8 mouse cellular contexts compared by ENCODE assay signal in genomic region chr9:83726979-83727378, GRCm38 (mm10).
A peak's percentile ranks its signal among the peaks of the same experiment; 100 is the strongest.
DNase-seq lines count a peak whose midpoint lies in the region; ATAC-seq and TF ChIP-seq lines count a peak whose summit lies in the region.

No protein-coding gene starts in this region.

- peak overlapping the region; percentile 18; the same call in 1 of the 2 replicates for H3K9ac ChIP-seq in embryonic facial prominence, embryonic 11.5 days (replicated peaks; ENCODE audit: low read length)
- H3K9ac ChIP-seq in hindbrain, embryonic 15.5 days = no peak overlapping the region; the same call in 1 of the 2 replicates
- H3K9ac ChIP-seq in midbrain, embryonic 16.5 days (ENCODE audit: low read depth, low read length) = no peak overlapping the region

- H3K27me3 ChIP-seq in kidney, adult 2 months (replicated peaks; ENCODE audit: control insufficient read depth, insufficient read depth, low read length) = no peaks in the 10 kb centered on the region
- H3K27me3 ChIP-seq in embryonic facial prominence, embryonic 11.5 days (ENCODE audit: control insufficient read depth, insufficient read depth, low read length) = no peaks in the 10 kb centered on the region
- H3K27me3 ChIP-seq in hindbrain, embryonic 15.5 days = no peaks in the 10 kb centered on the region
- H3K27me3 ChIP-seq in midbrain, embryonic 16.5 days (ENCODE audit: control insufficient read depth, insufficient read depth, low read depth, low read length) = no peaks in the 10 kb centered on the region

- H3K27ac ChIP-seq in kidney, adult 2 months (ENCODE audit: insufficient read depth, low read depth, low read length) = peak overlapping the region; percentile 55; the same call in 1 of the 2 replicates
- H3K27ac ChIP-seq in embryonic facial prominence, embryonic 11.5 days (replicated peaks; ENCODE audit: low read depth, low read length) = no peak overlapping the region
- H3K27ac ChIP-seq in hindbrain, embryonic 15.5 days (replicated peaks) = no peak overlapping the region
- H3K27ac ChIP-seq in midbrain, embryonic 16.5 days (ENCODE audit: low read length) = no peak overlapping the region

- intact Hi-C loops in left cerebral cortex, postnatal 10 days (cut with DNase I) = no loop called here

- no peaks in the 10 kb centered on the region for H3K9me3 ChIP-seq in embryonic facial prominence, embryonic 11.5 days (replicated peaks; ENCODE audit: control insufficient read depth, low read length)
- H3K9me3 ChIP-seq in hindbrain, embryonic 15.5 days = no peaks in the 10 kb centered on the region
- H3K9me3 ChIP-seq in midbrain, embryonic 16.5 days (replicated peaks; ENCODE audit: control insufficient read depth, low read length, poor library complexity, severe bottlenecking) = no peaks in the 10 kb centered on the region

- ATAC-seq in embryonic facial prominence, embryonic 11.5 days (replicated peaks; ENCODE audit: insufficient number of reproducible peaks, low FRiP score, low TSS enrichment, low read depth) = no peak
- ATAC-seq in hindbrain, embryonic 15.5 days (ENCODE audit: low FRiP score, low read depth) = no peak
- ATAC-seq in midbrain, embryonic 16.5 days = peak; percentile 19; the same call in 1 of the 2 replicates

- no peak for TF ChIP-seq POLR2A in kidney, adult 2 months (IDR thresholded peaks at IDR 0.05; ENCODE audit: low read depth, low read length)

- no peaks in the 10 kb centered on the region for H3K36me3 ChIP-seq in kidney, adult 2 months (ENCODE audit: control insufficient read depth, insufficient read depth, low read length)
- H3K36me3 ChIP-seq in embryonic facial prominence, embryonic 11.5 days (replicated peaks; ENCODE audit: control insufficient read depth, insufficient read depth, low read depth, low read length) = no peaks in the 10 kb centered on the region
- no peaks in the 10 kb centered on the region for H3K36me3 ChIP-seq in hindbrain, embryonic 15.5 days
- H3K36me3 ChIP-seq in midbrain, embryonic 16.5 days (ENCODE audit: control insufficient read depth, insufficient read depth, low read length) = no peaks in the 10 kb centered on the region

- 50% methylated on average over 16 of the region's 16 CpGs for WGBS in kidney, adult 2 months
- 46% methylated on average over 16 of the region's 16 CpGs for WGBS in embryonic facial prominence, embryonic 11.5 days
- WGBS in hindbrain, embryonic 15.5 days = 54% methylated on average over 16 of the region's 16 CpGs
- WGBS in midbrain, embryonic 16.5 days = 53% methylated on average over 16 of the region's 16 CpGs

- peak overlapping the region; percentile 24 for H3K4me2 ChIP-seq in embryonic facial prominence, embryonic 11.5 days (ENCODE audit: low read depth, low read length)
- peak overlapping the region; percentile 59 for H3K4me2 ChIP-seq in hindbrain, embryonic 15.5 days
- H3K4me2 ChIP-seq in midbrain, embryonic 16.5 days (ENCODE audit: low read length) = peak overlapping the region; percentile 59

- no peak for DNase-seq in kidney, adult 2 months
- DNase-seq in kidney, postnatal 25 days = no peak
- DNase-seq in embryonic facial prominence, embryonic 11.5 days (ENCODE audit: low spot score) = no peak
- DNase-seq in left cerebral cortex, postnatal 10 days (ENCODE audit: extremely low spot score in 1 of 2, low spot score in 2 of 2) = no peak
- DNase-seq in right cerebral cortex, postnatal 14 days = no peak
- no peak for DNase-seq in ovary, adult 18-20 months (ENCODE audit: low spot score)

- H3K4me1 ChIP-seq in kidney, adult 2 months (ENCODE audit: control insufficient read depth, insufficient read depth, low read length) = peaks cover 5% of the 10 kb centered on the region; the same call in 1 of the 2 replicates
- H3K4me1 ChIP-seq in embryonic facial prominence, embryonic 11.5 days (ENCODE audit: control insufficient read depth, insufficient read depth, low read length) = no peaks in the 10 kb centered on the region
- H3K4me1 ChIP-seq in hindbrain, embryonic 15.5 days (replicated peaks) = peaks cover 12% of the 10 kb centered on the region
- H3K4me1 ChIP-seq in midbrain, embryonic 16.5 days (ENCODE audit: control insufficient read depth, insufficient read depth, low read length) = no peaks in the 10 kb centered on the region; the same call in 1 of the 2 replicates

- no peak for TF ChIP-seq CTCF in kidney, adult 2 months (conservative IDR thresholded peaks at IDR 0.05; ENCODE audit: insufficient read depth, insufficient read length, low read depth, low read length)

- H3K4me3 ChIP-seq in kidney, adult 2 months (ENCODE audit: insufficient read depth, low read depth, low read length) = no peak overlapping the region
- H3K4me3 ChIP-seq in embryonic facial prominence, embryonic 11.5 days (ENCODE audit: low read depth, low read length) = no peak overlapping the region
- peak overlapping the region; percentile 29 for H3K4me3 ChIP-seq in hindbrain, embryonic 15.5 days
- peak overlapping the region; percentile 30 for H3K4me3 ChIP-seq in midbrain, embryonic 16.5 days (ENCODE audit: low read depth, low read length)

Comparison
In these comparisons a context has a peak if more than half of its experiments do, and no peak if none do; other contexts are left out.
1. H3K4me3 ChIP-seq: peak in hindbrain, embryonic 15.5 days (single experiment) and midbrain, embryonic 16.5 days (single experiment); none in kidney, adult 2 months (single experiment) and embryonic facial prominence, embryonic 11.5 days (single experiment).
2. Peak in every context shown above with its lines, with median percentiles within 50 percentile points of each other: H3K4me2 ChIP-seq.